Mouse (Mus musculus) cerebral cortex, adult 2 months (tissue): ENCODE data around the gene Abca8b.

Experiments
- WGBS: fragments of 180-500 bp; shearing (Covaris S2); methylation state at CpG from one replicate; pipeline ENCODE4 v1.1.7; 2018; 5-methylcytosine and 5-hydroxymethylcytosine counted together

The Abca8b gene

GRCm38 (mm10) chr11:109916654-109917053, 79.0 kb downstream of the Abca8b start:
- 92% methylated on average over 10 of the region's 10 CpGs for WGBS

- WGBS = 83% methylated on average over 8 of the region's 8 CpGs
Observed at GRCm38 (mm10) chr11:109913156-109913555, 82.5 kb downstream of the Abca8b start.

GRCm38 (mm10) chr11:109912118-109912517, 83.5 kb downstream of the Abca8b start:
- 52% methylated on average over 1 of the region's 1 CpGs for WGBS

- WGBS = 70% methylated on average over 2 of the region's 2 CpGs
Observed at GRCm38 (mm10) chr11:109909801-109910200, 85.8 kb downstream of the Abca8b start.

GRCm38 (mm10) chr11:109908207-109909031, 87.2 kb downstream of the Abca8b start:
- 76% methylated on average over 10 of the region's 10 CpGs for WGBS

DNA sequence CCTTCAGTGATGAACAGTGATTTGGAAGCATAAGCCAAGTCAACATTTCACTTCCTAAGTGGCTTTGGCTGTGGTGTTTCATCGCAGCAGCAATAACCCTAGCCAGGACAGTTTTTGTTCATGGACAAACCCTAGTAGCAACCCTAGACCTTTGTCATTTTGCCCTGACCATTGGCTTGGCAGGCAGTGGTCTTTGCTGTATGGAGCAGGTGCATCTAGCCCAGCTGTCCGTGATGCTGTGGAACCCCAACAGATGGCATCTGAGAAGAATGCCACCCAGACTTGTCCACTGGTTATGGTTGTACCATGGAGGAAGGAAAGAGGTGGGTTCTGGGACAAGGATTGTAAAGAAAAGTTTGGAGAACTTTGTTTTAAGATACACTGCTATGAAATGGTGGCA, 88.1 kb downstream of the Abca8b start:
- WGBS = 90% methylated on average over 2 of the region's 2 CpGs

DNA sequence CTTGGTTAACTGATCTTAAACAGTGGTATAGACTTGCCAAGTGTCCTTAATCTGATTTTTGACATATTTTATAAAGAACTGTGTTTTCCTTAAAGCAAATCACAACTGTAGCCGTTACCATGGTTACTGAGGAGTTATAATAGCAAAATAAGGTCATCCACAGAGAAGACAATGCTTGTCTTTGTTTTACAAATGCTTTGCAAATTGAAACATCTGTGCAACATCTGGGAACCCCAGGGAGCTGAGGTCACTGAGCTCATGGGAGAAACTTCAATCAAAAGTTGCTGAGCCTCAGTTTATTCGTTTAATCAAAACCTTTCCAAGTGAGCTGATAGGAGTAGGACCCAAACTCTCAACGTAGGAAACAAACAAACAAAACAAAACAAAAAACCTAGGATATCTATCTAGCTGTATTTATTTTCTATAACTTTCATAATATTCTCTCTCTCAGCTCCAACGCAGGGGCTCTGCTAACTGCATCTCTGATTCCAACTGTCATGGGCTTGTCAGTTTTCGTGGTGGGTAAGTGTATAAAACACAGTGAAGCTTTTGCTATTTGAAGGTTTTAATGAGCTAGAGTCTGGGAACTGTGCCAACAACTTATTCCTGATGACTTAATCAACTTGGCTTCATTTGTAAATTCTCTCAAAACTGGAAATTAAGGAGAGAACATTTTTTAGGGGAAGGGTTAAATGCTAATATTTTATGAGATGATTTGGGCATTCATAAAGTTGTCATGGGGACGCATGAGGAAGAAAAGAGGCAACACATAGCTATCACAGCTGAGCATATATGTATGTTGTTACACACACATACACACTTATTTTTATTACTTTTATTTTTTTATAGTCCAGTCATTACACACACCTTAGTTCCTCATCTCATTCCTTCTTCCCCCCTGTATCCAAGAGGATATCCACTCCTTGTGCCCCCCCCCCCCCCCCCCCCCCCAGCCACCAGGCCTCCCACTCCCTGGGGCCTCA, 92.7 kb downstream of the Abca8b start:
- WGBS = 29% methylated on average over 6 of the region's 6 CpGs

DNA sequence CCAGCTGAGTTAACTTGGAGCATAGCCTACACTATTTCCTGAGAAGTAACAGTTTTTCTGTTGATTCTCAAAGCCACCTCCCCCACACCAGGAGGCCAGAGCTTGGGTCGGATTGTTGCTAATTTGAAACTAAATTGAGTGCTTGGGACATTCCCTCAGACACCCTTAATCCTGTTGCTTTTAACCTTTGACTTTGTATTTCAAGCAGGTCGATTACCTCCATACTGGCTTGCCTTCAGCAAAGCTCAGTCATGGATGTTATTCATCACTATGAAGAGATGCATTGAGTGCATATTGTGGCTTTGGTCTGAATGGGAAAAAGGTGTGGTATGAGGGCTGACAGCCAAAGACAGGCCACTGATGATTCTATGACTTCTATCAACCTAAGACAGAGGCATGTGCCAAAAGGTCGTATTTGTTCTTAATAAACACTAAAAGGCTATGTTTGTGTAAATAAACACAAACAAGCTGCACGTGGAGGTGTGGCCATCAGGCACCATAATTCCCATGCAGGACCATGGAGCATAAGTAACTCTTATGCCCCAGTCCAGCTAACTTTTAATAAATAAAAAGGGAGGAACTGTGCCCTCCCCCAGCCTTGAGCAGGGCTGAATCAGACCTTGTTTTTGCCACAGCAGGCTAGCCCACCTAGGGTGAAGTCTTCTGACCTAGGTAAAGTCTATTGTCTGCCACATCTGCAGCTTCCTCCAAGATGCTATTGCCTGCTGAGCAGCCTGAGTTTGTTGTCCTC, 95.0 kb downstream of the Abca8b start:
- 54% methylated on average over 4 of the region's 4 CpGs for WGBS

DNA sequence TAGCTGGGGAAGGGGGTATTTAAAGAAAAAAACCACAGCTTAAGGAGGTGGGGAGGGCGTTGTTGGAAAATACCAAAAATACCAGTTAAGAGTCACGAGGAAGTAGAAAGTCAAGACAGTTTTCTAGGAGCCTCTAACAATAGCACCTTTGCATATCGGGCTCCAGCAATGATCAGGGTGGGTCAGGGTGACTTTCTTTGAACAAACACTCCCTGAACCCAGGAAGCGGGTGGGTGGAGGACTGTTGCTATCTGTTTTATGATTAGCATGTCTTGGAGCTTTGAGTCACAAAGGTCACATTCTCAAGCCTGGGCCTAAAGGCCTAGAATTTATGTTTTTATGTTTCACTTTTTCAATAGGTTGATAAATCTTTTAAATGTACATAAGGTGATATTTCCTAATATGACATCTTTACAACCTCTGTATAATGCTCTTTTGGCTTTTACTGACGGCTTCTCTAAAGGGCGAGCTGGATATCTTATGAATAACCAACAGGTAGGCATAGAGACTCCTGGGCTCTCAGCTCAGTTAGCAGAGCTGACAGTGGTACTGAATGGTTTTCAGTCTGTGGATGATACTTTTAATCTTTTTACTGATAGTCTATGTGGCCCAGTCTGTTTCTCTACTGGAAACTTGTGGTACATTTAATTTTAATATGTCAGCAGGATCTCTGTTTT, 96.7 kb downstream of the Abca8b start:
- 94% methylated on average over 6 of the region's 6 CpGs for WGBS

- WGBS = 63% methylated on average over 6 of the region's 6 CpGs
Observed at GRCm38 (mm10) chr11:109895952-109896530, 99.6 kb downstream of the Abca8b start.

DNA sequence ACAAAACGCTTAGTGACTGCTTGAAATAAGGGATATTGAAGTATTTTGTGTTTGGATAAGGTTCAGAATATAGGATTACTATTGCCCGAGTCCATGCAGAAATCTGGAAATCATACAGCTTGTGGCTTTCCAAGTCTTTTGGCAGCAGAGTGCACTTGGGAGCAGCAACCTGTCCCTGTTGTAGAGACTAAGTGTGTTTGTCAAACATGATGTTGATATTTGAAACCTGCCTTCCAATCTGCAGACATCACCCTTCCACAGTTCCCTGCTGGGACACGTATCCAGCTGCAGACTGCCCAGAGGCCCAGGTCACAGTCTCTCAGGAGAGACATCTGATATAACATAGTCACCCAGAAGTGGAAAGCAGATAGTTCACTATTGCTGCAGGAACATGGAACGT, 100.1 kb downstream of the Abca8b start:
- WGBS = 78% methylated on average over 4 of the region's 4 CpGs

DNA sequence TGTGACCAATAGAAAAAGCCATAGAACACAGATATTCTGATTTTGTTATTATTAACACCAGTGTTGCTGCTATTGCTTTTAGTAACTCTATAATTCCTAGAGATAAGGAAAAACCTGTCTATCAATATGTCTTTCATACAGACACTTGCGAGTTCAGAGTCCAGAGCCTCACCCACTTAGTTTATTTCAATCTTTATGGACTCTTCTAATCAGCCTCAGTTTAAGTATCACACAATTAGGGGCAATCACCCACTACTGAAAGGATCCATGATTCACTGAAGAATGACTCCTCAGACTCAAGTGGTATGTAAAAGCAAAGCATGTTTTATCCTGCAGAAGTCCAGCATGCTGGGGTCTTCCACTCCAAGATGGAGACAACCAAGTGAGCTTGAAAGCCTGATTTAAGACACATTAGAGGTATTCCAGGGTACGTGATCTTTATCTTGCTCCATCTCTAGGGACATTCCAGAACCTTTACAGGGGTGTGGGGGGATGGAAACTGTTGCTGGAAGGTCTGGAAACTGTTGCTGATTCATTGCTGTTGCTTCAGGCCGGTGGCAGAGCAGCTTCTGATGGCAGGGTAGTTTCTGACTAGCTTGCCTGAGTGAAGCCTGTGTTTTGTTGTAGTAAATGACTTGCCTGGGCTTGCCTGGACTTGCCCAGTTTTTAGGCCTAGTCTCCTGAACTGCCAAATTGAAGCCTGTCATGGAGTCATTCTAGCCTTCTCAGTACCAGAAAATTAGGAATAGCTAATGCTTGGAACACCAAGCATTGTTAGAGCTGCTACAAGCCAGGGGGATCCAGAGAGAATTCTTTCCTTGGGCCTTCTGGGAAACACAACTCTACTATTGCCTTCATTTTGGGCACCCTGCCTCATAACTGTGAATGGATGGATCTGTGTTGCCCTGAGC, 101.5 kb downstream of the Abca8b start:
- 89% methylated on average over 3 of the region's 3 CpGs for WGBS

- 49% methylated on average over 4 of the region's 4 CpGs for WGBS
Observed at GRCm38 (mm10) chr11:109891989-109892386, 103.7 kb downstream of the Abca8b start.

DNA sequence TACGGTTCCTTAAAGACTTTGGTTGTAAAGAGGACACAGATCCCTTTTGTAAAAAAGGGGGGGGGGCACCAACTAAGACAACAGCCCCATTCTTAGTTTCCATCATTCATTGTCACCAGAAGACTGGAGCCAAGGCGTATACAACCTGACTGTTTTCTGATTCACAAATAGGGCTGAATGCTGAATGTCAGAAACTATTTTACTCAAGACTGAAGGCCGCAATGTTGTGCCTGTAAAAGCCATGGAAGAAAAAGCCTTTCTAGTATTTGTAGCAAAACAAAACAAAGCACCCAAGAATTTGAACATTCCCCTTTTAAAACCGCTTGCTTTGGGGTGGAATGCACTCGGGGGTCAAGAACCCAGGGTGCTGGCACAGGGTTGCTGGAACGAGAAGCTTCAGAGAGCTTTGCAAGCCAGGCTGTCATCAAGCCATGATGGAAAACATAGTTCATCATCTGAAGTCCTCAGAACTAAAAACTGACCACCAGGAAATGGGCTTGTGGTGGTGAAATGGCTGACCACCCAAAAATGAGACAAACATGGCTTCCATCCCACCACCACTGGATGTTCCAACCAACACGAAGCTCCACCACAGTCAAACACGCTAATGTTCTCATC, 104.2 kb downstream of the Abca8b start:
- WGBS = 82% methylated on average over 8 of the region's 8 CpGs

- WGBS = 73% methylated on average over 4 of the region's 4 CpGs
Observed at GRCm38 (mm10) chr11:109889595-109889994, 106.0 kb downstream of the Abca8b start.

DNA sequence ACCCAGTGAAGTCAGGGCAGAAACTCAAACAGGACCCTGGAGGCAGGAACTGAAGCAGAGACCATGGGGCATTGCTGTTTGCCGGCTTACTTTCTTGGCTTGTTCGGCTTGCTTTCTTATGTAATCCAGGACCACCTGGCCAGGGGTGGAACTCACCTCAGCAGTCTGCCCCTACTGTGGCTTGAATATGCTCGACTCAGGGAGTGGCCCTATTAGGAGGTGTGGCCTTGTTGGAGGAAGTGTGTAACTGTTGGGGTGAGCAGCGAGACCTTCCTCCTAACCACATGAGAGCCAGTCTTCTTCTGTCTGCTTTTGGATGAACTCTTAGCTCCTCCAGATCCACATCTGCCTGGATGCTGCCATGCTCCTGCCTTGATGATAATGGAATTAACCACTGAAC, 108.9 kb downstream of the Abca8b start:
- 94% methylated on average over 4 of the region's 4 CpGs for WGBS

DNA sequence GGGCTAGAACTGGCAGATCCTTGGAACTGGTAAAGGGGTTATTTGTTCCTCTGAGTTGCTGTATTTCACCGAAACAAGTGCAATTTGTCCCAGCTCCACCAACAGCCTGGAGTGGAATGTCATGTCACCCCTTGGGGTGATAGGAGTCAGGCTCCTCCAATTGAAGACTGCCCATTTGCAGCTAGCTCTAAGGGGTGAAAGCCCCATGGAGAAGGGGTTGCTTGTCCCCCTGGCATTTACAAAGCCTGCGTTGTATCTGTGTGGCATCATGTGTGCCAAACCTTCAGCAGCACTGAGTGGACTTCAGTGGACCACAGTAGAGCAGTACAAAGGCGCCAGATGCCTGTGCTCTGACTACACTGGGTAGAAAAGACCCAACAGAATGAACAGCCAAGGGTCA, 110.1 kb downstream of the Abca8b start:
- WGBS = 89% methylated on average over 3 of the region's 3 CpGs

DNA sequence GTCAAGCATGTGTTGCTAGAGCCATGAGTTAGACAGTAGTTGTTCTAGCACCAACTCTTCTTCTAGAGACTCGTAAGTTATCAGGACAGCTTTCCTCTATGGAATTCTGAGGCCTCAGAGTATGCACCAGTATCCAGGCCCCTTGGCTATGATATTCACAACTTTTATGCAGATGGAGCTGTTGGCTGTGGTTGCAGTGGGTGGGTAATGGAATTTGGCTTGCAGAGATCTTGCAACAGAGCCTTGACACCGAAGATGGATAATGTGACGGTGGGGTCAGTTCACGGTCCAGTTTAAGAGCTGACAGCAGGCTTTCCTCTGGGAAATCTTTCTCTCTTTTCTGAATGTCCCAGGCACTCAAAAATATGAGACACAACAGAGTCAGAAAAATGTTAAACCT, 110.8 kb downstream of the Abca8b start:
- 90% methylated on average over 4 of the region's 4 CpGs for WGBS

DNA sequence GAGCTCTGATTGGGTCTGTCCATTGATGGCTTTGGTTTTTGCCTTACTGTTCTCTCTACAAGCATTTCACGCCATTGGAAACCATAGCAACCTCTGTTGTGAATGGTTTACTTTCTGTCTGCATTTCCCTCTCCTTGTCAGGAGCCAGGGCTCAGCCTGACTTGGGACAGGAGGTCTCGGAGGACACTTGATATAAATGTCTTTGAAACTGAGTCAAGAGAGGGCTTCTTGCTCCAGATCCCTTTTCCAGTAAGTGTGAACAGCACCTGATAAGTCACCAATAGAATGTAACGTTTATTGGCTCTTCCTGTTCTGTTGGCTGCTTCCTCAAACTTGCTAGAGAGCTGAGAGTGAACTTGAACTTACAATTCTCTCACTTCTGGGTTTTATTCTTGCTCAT, 111.5 kb downstream of the Abca8b start:
- WGBS = 66% methylated on average over 3 of the region's 3 CpGs
